Mouse (Mus musculus) CH12F3 (cell line): ENCODE measurements around the gene Art1.

ENCODE experiments used
- in situ Hi-C: fragments of 300-500 bp; cut with MboI; formaldehyde crosslinking; loops from 2 replicates; pipeline ENCODE4 v1.14.3; 2020; ENCODE audit warnings: low sequenced_read_pairs

The Art1 gene

GRCm38 (mm10) chr7:102106700-102107141 is 5.2 kb downstream of the Art1 start:
- in situ Hi-C loops, result no loop called here

- in situ Hi-C loops, result no loop called here
These were observed 6.7 kb downstream of the Art1 start for GRCm38 (mm10) chr7:102108206-102108605.

- in situ Hi-C loops, result no loop called here
These were observed 7.6 kb downstream of the Art1 start, which contains the start of gene Art5 for GRCm38 (mm10) chr7:102109171-102109570. Gene Art5 (minus strand): TSS chr7:102109489.

DNA sequence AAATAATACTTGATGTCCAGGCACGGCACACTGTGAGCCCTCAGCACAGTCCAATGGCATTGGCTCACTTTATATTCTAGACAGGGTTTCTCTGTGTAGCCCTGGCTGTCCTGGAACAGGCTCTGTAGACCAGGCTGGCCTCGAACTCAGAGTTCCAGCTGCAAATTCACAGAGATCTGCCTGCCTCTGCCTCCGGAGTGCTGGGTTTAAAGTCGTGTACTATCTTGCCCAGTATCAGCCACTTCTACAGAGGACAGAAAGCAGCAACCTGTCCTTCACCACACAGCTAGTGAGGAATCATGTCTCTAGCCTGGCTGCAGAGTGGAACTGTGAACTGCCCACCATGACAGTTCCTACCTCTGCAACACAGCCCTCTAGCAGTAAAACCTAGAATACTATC is 8.2 kb downstream of the Art1 start:
- in situ Hi-C loops, result no loop called here

- in situ Hi-C loops, result no loop called here
These were observed 11.7 kb downstream of the Art1 start for GRCm38 (mm10) chr7:102113151-102113729.

DNA sequence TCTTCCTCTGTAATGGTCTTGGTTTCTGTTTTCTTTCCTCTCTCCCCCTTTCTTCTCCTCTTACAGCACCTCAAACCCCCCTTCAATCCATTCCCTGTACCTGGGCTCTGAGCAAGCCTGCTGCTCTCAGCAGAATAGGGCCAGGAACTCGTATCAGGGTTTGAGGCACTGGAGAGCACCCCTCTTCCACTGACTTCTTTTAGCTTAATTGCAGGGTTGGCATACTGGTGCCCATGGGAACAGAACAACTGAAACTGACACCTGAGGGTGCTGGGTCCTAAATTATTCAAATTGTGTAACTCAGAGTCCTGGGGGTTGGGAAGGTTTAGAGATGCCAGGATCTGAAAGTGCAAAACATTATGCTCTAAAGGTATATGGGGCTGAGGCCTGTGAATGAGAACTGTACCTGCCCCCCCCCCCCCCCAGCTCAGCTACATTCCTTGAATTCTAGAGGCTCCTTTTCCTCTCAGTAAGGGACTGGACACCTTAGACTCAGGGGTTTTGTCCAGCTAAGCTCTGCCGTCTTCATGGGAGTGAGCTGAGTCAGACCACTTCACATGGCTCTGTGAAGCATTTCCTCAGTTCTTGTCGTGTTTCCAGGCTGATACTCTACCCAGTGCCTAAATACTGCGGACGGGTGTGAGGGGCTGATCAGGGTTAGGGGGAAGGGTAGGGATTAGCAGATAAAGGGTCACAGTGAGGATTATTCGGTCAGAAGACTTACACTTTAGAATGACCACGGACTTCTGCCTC is 15.2 kb downstream of the Art1 start, which contains the start of gene Chrna10:
TSS of gene Chrna10 (minus strand) at position 250 of the 753 bp plus-strand sequence.
- in situ Hi-C loops, result no loop called here

DNA sequence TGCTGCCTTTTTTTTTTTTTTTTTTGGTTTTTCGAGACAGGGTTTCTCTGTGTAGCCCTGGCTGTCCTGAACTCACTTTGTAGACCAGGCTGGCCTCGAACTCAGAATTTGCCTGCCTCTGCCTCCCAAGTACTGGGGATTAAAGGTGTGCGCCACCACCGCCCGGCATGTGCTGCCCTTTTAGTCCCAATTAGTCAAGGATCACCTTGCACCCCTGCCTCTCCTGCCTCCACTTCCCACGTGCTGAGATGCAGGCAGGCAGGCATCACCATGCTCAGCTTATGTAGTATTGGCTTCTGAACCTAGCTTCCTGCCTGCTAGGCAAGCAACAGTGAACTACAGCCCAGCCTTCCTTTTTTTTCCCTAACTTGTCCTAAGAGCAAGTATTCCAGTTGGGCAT is 15.8 kb downstream of the Art1 start:
- in situ Hi-C loops, result no loop called here

DNA sequence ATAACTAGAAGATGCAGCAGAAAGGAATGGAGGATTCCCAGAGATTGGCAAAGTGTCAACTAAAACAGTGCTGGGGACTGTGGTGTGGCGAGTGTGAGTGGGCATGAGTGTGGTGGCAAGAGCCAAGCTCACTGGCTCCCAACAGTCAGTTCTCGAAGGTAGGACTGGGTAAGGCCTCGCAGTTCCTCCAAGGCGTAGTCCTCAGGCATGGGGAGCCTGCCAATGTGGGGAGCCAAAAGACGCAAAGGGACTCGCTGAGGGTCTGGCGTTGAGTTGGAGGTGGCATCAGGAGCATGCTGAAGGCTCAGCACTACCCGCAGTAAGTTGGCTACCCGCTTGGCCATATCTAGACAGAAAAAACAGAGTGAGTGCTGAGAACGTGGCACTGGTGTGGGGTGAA is 18.8 kb downstream of the Art1 start:
- in situ Hi-C loops, result no loop called here

GRCm38 (mm10) chr7:102132395-102132794 is 30.9 kb downstream of the Art1 start:
- in situ Hi-C loops, result no loop called here

DNA sequence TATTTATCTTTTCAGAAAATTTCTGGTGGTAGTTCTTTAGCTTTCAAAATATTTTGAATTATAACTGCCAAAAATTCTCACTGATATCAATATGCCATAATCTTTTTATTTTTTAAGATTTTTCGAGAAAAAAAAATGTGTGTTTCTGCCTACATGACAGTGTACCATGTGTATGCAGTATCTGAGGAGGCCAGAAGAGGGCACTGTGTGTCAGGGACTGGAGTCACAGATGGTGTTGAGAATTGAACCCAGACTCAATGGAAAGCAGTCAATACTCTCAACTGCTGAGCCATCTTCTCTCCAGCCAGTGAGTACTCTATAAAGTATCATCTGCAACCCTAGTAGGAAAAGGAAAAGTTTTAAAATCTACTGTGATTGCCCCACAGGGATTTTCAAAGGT is 35.9 kb downstream of the Art1 start:
- in situ Hi-C loops, result no loop called here

GRCm38 (mm10) chr7:102137898-102138297 is 36.4 kb downstream of the Art1 start:
- in situ Hi-C loops, result no loop called here

DNA sequence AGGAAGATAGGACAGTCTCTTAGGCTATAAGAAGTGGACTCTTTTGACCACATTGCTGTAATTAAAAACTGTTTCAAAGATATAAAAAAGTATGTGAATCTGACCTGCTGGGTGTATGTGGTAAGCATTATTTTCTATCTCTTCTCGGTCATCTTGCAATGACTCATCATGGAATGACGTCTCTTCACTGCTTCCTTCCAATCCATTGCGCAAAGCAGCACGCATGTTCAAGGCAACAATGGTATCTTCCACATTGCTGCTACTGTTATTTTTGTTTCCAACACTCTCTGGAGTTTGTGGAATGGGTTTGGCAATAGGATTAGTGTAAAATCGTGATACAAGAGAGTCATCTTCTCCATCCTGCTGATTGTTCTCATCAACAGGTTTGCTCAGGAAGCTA is 52.1 kb downstream of the Art1 start:
- in situ Hi-C loops, result no loop called here
